Mouse (Mus musculus) stomach, postnatal 0 days (tissue): ENCODE data around the gene St3gal4.

Experiments used
- CTCF ChIP-seq: IDR thresholded peaks from 2 replicates; pipeline ENCODE4 v1.5.1; 2016; ENCODE audit warnings: antibody characterized with exemption, low read depth, mild to moderate bottlenecking, moderate library complexity
- EP300 ChIP-seq: optimal IDR thresholded peaks from 2 replicates; pipeline ENCODE3; 2016; ENCODE audit warnings: antibody characterized with exemption

DNA sequence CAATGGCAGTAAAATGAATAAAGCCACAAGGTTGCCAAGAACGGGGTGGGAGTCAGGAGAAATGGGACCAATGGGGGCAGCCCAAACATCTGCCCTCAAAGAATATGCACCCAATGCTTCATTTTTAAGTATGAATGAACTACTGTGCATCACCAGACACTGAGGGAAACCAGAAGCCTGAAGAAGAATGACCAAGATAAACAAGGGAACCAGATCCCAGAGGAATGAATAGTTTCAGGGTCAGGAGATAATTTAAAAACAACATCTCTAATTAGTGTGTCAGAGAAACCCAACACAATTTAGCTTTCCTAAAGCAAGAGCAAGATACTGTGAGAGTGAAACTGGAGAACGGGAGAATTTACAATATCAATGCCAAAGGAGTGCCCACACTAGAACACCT is 41.6 kb upstream of the St3gal4 start:
- TF ChIP-seq CTCF (no peak), EP300 (no peak)
